Mouse (Mus musculus): Measurements from ENCODE around the gene Irf5. TPM values are rescaled to one million over a fixed set of nuclear protein-coding genes. Genes with fewer than 3 reads are reported as not detected.

Gene Irf5
- polyA plus RNA-seq, 1 experiment from 2014 or later = 8.0 TPM

DNA sequence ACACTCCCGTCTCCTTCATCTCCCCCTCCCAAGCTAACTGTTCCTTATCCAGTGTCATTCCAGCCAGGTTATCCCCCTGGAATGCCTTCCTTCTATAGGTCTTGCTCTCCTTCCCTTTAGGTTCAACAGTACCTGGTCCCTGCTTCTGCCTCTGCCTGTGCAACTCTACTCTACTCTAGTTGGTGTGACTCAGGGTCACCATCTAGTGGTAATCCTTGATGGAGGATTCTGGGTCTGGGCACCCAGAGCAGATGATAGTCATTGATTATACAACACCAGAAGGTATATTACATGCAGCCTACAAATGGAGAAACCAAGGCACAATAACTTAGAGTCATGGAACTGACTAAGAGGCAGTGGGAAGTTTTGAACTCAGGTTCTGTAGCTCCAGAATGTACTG, 24.8 kb upstream of the Irf5 start:
- Histone ChIP-seq H3K9me3 (ENCODE audit: low read length) (no peaks in the 10 kb centered on the region), H3K4me2 (replicated peaks; ENCODE audit: low read depth, low read length) (no peak overlapping the region), H3K4me3 (ENCODE audit: low read length) (no peak overlapping the region), H3K27ac (ENCODE audit: low read length) (no peak overlapping the region), H3K9ac (replicated peaks; ENCODE audit: low read length) (no peak overlapping the region), H3K27me3 (ENCODE audit: insufficient read depth, low read length) (no peaks in the 10 kb centered on the region), H3K4me1 (ENCODE audit: insufficient read depth, low read length) (peaks cover 5% of the 10 kb centered on the region; the same call in 1 of the 2 replicates), H3K36me3 (ENCODE audit: insufficient read depth, low read length) (0 out of 2 replicates have a peak, but pooled peaks cover 3% of the 10 kb centered on the region)
- 83% methylated on average over 1 of the region's 1 CpGs for WGBS
- no peak for ATAC-seq (ENCODE audit: low FRiP score, low TSS enrichment)

DNA sequence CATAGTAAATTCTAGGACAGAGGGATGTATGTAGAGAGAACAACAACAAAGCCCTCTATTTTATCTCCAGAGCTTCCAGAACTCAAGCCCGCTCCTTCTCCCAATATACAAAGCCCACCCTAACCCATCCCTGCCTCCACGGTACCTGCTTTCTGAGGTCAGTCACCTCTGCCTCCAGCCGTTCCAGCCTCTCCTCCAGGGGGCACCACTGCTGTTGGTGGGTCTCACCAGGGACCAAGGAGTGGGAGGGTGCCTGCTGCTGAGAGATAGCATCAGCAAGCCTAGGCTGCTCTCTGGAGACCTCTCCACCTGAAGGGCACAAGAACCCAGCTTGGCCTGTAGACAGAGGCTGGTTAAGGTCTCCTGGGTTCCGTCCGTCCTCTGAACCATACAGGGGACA, 20.9 kb upstream of the Irf5 start:
- Histone ChIP-seq H3K27me3 (ENCODE audit: insufficient read depth, low read length) (no peaks in the 10 kb centered on the region), H3K4me2 (replicated peaks; ENCODE audit: low read depth, low read length) (no peak overlapping the region), H3K4me1 (ENCODE audit: insufficient read depth, low read length) (peaks cover 21% of the 10 kb centered on the region), H3K4me3 (ENCODE audit: low read length) (no peak overlapping the region), H3K27ac (ENCODE audit: low read length) (no peak overlapping the region), H3K9me3 (ENCODE audit: low read length) (no peaks in the 10 kb centered on the region), H3K9ac (replicated peaks; ENCODE audit: low read length) (no peak overlapping the region), H3K36me3 (ENCODE audit: insufficient read depth, low read length) (no peaks in the 10 kb centered on the region)
- no peak for ATAC-seq (ENCODE audit: low FRiP score, low TSS enrichment)
- WGBS = 91% methylated on average over 5 of the region's 5 CpGs

DNA sequence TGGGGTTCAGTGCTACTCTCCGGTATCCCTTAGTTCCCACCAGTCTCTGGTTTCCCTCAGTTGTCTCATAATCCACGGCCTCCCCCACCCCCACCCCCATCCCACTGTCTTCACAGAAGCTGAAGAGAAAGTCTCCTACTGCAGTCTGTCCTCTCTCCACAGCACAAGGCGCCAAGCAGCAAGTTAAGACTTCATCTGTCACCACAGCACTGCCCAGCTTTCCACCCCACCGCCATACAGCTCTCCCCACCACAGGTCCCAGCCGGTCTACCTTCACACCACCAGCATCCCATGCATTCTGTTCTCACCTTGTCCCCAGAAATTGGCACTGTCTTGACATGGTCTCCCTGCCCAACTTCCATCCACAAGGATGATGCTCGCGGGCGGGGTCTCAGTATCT, 19.6 kb upstream of the Irf5 start:
- H3K27me3 ChIP-seq (ENCODE audit: insufficient read depth, low read length) = no peaks in the 10 kb centered on the region

DNA sequence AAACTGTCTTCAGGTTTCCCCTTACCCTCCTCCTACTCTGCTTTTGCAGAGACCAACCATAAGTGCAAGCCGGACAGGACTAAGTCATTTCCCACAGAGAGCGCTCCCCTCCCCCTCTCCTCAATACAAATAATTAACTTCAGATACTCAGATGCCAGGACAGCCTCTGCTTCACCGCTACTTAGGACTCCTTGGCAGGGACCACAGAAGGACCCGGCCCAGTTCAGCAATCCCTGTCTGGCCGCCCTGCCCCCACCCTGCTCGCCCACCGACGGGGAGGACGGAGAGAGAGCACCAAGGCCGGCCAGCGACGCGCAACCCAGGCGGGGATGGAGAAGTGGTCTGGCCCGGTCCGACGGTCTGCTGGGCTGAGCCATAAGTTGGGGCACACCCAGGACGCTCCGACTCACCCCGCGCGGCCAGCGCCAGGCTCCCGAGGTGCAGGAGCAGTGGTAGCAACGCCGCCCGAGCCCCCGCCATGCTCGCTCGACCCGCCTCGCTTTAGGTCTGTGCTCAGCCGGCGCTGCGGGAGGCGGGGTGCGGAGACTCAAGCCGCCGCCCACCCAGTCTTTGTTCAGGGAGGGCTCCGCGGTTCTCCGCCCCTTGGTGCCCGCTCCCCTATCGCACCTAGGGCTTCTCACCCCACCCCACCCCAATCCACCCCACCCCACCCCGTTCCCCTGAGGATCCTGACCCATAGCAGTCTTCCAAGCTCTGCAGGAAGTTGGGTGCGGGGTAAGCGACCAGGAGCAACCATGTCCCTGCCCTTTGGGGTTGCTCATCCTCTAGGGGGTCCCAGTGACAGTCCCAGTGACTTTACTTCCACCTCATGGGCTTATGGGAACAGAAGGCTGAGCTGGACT, 18.7 kb upstream of the Irf5 start, which contains the start of gene Kcp:
TSS of gene Kcp (minus strand) at position 506 of the 863 bp plus-strand sequence.
- no peaks in the 10 kb centered on the region for H3K27me3 ChIP-seq (ENCODE audit: insufficient read depth, low read length)
- peak within 1 kb of the TSS; percentile 68 for H3K4me2 ChIP-seq (replicated peaks; ENCODE audit: low read depth, low read length)
- H3K27ac ChIP-seq (ENCODE audit: low read length) = peak within 1 kb of the TSS; percentile 35
- ATAC-seq (ENCODE audit: low FRiP score, low TSS enrichment) = peak; percentile 72
- H3K4me3 ChIP-seq (ENCODE audit: low read length) = peak within 1 kb of the TSS; percentile 60
- peaks cover 21% of the 10 kb centered on the region for H3K4me1 ChIP-seq (ENCODE audit: insufficient read depth, low read length)
- no peaks in the 10 kb centered on the region for H3K9me3 ChIP-seq (ENCODE audit: low read length)
- H3K36me3 ChIP-seq (ENCODE audit: insufficient read depth, low read length) = no peaks in the 10 kb centered on the region
- WGBS = 1% methylated on average over 40 of the region's 47 CpGs
- peak within 1 kb of the TSS; percentile 72 for H3K9ac ChIP-seq (replicated peaks; ENCODE audit: low read length)

More for the DNA sequence above, 19.6 kb upstream of the Irf5 start:
- no peaks in the 10 kb centered on the region for H3K36me3 ChIP-seq (ENCODE audit: insufficient read depth, low read length)
- H3K4me1 ChIP-seq (ENCODE audit: insufficient read depth, low read length) = peaks cover 21% of the 10 kb centered on the region
- peak; percentile 32 for ATAC-seq (ENCODE audit: low FRiP score, low TSS enrichment)
- H3K4me2 ChIP-seq (replicated peaks; ENCODE audit: low read depth, low read length) = peak overlapping the region; percentile 68
- no peak overlapping the region for H3K27ac ChIP-seq (ENCODE audit: low read length)
- H3K9ac ChIP-seq (replicated peaks; ENCODE audit: low read length) = peak overlapping the region; percentile 72
- 17% methylated on average over 8 of the region's 8 CpGs for WGBS
- H3K9me3 ChIP-seq (ENCODE audit: low read length) = no peaks in the 10 kb centered on the region
- peak overlapping the region; percentile 60 for H3K4me3 ChIP-seq (ENCODE audit: low read length)

DNA sequence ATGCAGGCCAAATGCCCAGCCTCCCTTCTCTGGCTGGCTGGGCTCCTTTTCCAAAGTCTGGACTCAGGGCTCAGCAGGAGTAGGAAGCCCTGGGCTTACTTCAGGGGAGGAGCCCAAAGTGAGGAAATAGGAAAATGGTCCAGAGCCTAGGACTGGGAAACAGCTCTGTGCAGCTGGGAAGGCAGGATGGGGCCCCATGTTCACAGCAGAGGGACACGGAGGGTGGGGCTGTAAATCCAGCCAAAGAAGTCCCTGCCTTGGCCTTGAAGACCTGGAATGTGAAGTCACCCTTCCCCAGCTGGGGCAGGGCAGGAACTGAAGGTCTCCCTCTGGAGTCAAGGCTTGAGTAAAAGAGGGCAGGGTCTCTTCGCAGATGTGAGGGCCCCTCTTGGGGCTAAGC, 17.3 kb upstream of the Irf5 start:
- Histone ChIP-seq H3K9ac (replicated peaks; ENCODE audit: low read length) (no peak overlapping the region), H3K4me3 (ENCODE audit: low read length) (no peak overlapping the region), H3K4me2 (replicated peaks; ENCODE audit: low read depth, low read length) (no peak overlapping the region), H3K27ac (ENCODE audit: low read length) (peak overlapping the region; percentile 2; the same call in 1 of the 2 replicates), H3K9me3 (ENCODE audit: low read length) (no peaks in the 10 kb centered on the region), H3K27me3 (ENCODE audit: insufficient read depth, low read length) (no peaks in the 10 kb centered on the region), H3K4me1 (ENCODE audit: insufficient read depth, low read length) (peaks cover 31% of the 10 kb centered on the region), H3K36me3 (ENCODE audit: insufficient read depth, low read length) (no peaks in the 10 kb centered on the region)
- WGBS = 23% methylated on average over 2 of the region's 2 CpGs
- no peak for ATAC-seq (ENCODE audit: low FRiP score, low TSS enrichment)

DNA sequence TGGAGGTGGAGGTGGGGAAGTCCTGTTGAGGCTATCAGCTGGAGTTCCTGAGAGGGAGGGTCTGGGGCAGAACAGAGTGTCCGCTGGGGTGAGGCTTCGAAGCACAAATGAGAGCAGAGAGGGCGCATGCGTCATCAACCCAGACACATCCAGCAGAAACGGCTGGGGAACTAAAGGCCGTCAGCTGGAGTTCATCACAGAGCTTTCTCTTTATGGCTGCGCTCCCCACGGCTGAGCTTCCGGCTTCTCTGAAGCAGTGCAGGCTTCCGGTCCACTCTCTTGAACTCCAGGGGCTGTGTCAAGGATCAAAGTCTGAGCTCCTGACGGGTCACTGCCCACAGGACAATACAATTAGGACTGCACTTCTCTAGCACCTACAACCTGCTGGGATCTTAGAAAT, 13.1 kb upstream of the Irf5 start:
- H3K9me3 ChIP-seq (ENCODE audit: low read length) = no peaks in the 10 kb centered on the region
- no peak overlapping the region for H3K4me3 ChIP-seq (ENCODE audit: low read length)
- WGBS = 1% methylated on average over 11 of the region's 11 CpGs
- ATAC-seq (ENCODE audit: low FRiP score, low TSS enrichment) = peak; percentile 85
- peak overlapping the region; percentile 86 for H3K27ac ChIP-seq (ENCODE audit: low read length)
- no peaks in the 10 kb centered on the region for H3K27me3 ChIP-seq (ENCODE audit: insufficient read depth, low read length)
- no peaks in the 10 kb centered on the region for H3K36me3 ChIP-seq (ENCODE audit: insufficient read depth, low read length)
- H3K4me2 ChIP-seq (replicated peaks; ENCODE audit: low read depth, low read length) = peak overlapping the region; percentile 45
- H3K9ac ChIP-seq (replicated peaks; ENCODE audit: low read length) = peak overlapping the region; percentile 42; the same call in 1 of the 2 replicates
- peaks cover 21% of the 10 kb centered on the region for H3K4me1 ChIP-seq (ENCODE audit: insufficient read depth, low read length)

DNA sequence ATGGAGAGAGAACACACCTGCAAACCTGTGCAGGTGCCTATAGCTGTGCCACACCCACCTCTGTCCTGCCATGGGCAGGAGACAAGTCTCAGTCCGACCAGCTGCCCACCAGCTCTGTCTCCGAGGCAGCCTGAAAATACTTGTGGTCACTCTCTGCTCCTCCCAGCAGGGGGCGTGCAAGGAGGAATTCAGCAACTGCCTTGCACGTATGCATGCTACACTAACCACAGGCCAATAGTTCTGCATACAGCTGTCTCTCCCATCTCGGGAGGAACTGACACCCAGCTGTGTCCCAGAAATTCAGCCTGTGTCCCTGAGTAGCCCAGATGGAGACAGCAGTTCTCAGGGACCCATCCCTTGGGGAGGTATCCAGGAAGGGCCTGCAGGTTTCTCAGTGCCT, 9.3 kb upstream of the Irf5 start:
- Histone ChIP-seq H3K4me3 (ENCODE audit: low read length) (no peak overlapping the region), H3K36me3 (ENCODE audit: insufficient read depth, low read length) (no peaks in the 10 kb centered on the region), H3K9ac (replicated peaks; ENCODE audit: low read length) (no peak overlapping the region), H3K27ac (ENCODE audit: low read length) (no peak overlapping the region), H3K4me2 (replicated peaks; ENCODE audit: low read depth, low read length) (no peak overlapping the region), H3K9me3 (ENCODE audit: low read length) (no peaks in the 10 kb centered on the region), H3K4me1 (ENCODE audit: insufficient read depth, low read length) (peaks cover 11% of the 10 kb centered on the region), H3K27me3 (ENCODE audit: insufficient read depth, low read length) (no peaks in the 10 kb centered on the region)
- WGBS = 6% methylated on average over 5 of the region's 5 CpGs
- ATAC-seq (ENCODE audit: low FRiP score, low TSS enrichment) = peak; percentile 36; the same call in 1 of the 2 replicates

DNA sequence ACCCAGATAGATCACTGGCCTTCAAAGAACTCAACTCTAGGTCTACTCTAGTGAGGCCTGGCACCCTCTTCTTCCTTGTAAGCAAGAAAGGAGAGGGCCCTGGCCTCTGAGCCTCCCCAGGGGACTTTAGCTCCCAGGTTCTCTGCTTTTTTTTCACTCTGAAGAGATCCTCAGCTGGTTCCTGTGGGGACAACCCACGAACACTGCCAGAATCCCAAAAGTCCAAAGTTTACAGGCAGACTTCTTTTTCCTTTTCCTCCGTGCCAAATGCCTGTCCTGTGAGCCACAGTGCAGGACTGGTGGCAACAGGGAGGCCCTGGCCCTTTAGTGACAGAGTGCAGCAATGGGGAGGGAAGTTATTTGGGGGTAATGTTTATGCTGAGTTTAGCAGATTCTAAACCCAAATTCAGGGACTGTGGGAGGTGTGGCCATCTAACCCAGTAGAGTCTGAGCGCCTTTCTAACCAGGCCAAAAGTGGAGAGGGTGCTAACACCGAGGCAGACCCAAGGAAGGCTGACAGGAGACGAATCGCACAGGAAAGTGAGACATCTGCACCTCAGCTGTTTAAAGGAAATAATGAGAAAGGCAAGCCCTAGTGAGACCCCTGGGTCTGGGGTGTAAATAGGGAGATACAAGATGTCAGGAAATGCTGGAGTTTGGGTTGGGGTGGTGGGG, 3.7 kb upstream of the Irf5 start:
- H3K9me3 ChIP-seq (ENCODE audit: low read length) = no peaks in the 10 kb centered on the region
- H3K9ac ChIP-seq (replicated peaks; ENCODE audit: low read length) = no peak overlapping the region
- no peak for ATAC-seq (ENCODE audit: low FRiP score, low TSS enrichment)
- no peak overlapping the region for H3K4me3 ChIP-seq (ENCODE audit: low read length)
- H3K4me1 ChIP-seq (ENCODE audit: insufficient read depth, low read length) = peaks cover 25% of the 10 kb centered on the region
- H3K4me2 ChIP-seq (replicated peaks; ENCODE audit: low read depth, low read length) = no peak overlapping the region
- no peak overlapping the region for H3K27ac ChIP-seq (ENCODE audit: low read length)
- H3K36me3 ChIP-seq (ENCODE audit: insufficient read depth, low read length) = no peaks in the 10 kb centered on the region
- WGBS = 68% methylated on average over 6 of the region's 6 CpGs
- H3K27me3 ChIP-seq (ENCODE audit: insufficient read depth, low read length) = peaks cover 13% of the 10 kb centered on the region

DNA sequence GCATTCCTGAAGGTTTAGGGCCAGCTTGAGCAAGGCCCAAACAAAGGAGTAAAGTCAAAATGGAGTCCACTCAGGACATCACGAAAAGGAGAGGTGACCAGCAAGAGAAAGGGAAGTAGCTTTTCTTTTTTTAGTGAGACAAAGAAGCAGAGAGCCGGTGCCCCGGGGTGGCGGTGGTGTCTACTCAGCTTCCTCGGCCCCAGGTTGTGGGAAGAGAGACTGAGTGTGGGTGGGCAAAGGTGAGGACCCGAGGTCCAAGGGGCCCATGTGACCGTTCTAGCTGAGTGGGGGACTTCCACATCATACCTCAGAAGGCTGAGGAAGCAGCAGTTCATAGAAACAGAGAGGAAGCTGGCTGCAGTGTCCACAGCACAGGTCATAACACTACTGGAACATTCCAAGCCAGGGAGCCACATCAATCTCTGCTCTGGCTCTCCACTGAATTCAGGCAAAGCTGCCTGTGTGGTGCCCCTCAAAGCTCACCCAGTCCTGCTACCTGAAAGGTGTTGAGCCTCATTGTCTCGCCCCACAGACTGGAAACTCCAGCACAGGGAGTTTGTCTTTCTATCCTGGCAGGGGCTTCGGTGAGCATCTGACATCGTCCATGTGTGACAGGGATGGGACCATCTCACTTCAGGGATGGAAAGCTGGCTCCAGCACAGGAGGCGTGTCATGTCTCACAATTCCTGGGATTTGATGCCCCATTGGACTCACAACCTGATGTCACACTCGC, 3.0 kb upstream of the Irf5 start:
- H3K9ac ChIP-seq (replicated peaks; ENCODE audit: low read length) = no peak overlapping the region
- no peak overlapping the region for H3K4me2 ChIP-seq (replicated peaks; ENCODE audit: low read depth, low read length)
- WGBS = 60% methylated on average over 12 of the region's 12 CpGs
- peaks cover 30% of the 10 kb centered on the region for H3K4me1 ChIP-seq (ENCODE audit: insufficient read depth, low read length)
- no peak for ATAC-seq (ENCODE audit: low FRiP score, low TSS enrichment)
- H3K36me3 ChIP-seq (ENCODE audit: insufficient read depth, low read length) = no peaks in the 10 kb centered on the region
- H3K9me3 ChIP-seq (ENCODE audit: low read length) = no peaks in the 10 kb centered on the region
- no peak overlapping the region for H3K4me3 ChIP-seq (ENCODE audit: low read length)
- peaks cover 20% of the 10 kb centered on the region for H3K27me3 ChIP-seq (ENCODE audit: insufficient read depth, low read length)
- H3K27ac ChIP-seq (ENCODE audit: low read length) = peak overlapping the region; percentile 43; the same call in 1 of the 2 replicates

Measured in kidney, embryonic 16.5 days (tissue).